Mouse (Mus musculus) megakaryocyte, embryonic 14.5 days (primary cell): ENCODE measurements around the gene Fam19a4. TPM values are rescaled to one million over a fixed set of nuclear protein-coding genes. Genes with fewer than 3 reads are reported as not detected.
"Not testable (repeated sequence)": the region's sequence is repeated elsewhere in the genome, so short reads cannot be mapped to it uniquely, and the experiment has no call there.

ENCODE experiments used
- H3K27me3 ChIP-seq: replicated peaks from 2 replicates; pipeline ENCODE3; 2012; ENCODE audit warnings: inconsistent platforms
- H3K36me3 ChIP-seq: replicated peaks from 2 replicates; pipeline ENCODE3; 2012; ENCODE audit warnings: low read length, inconsistent platforms, mixed read lengths
- H3K4me1 ChIP-seq: 2 replicates; pipeline ENCODE4 v1.6.1; 2012; ENCODE audit warnings: inconsistent platforms
- H3K4me3 ChIP-seq: replicated peaks from 2 replicates; pipeline ENCODE3; 2012; ENCODE audit warnings: moderate library complexity, mild to moderate bottlenecking, inconsistent platforms
- H3K9me3 ChIP-seq: 2 replicates; pipeline ENCODE4 v1.6.1; 2012; ENCODE audit warnings: inconsistent platforms
- FLI1 ChIP-seq: IDR thresholded peaks from 2 replicates; pipeline ENCODE4 v1.6.1; 2012; ENCODE audit warnings: low read length, inconsistent platforms, mixed read lengths
- GATA1 ChIP-seq: IDR thresholded peaks from 3 replicates; pipeline ENCODE4 v1.6.1; 2012; ENCODE audit warnings: mixed read lengths, low read length, inconsistent platforms, borderline replicate concordance
- polyA plus RNA-seq: library from polyadenylated mRNA; stranded (reverse); fragments of >175 nt; gene quantifications from 2 replicates; pipeline ENCODE4 v1.2.3, GENCODE M21; 2012; ENCODE audit warnings: low replicate concordance; ENCODE audit not compliant: insufficient read depth

The Fam19a4 gene
- polyA plus RNA-seq, 1 experiment, result not detected

DNA sequence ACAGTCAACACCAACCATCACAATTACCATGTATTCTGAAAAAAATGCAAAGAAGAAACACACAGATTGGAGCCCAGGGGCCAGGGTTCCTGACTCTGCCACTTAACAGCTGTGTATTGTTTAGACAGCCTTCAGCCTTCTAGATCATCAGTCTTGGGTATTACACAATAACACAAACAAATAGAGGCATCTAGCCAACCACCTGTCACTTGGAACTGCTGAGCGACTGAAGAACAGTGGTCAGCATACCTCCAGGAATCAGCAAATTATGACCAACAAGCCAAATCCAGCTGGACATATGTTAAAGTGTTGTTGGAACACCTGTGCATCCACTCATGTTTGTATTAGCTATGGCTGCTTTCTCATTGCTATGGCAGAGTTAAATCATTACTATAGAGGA lies 82.7 kb downstream of the Fam19a4 start:
- TF ChIP-seq GATA1, result no peak
- no peak for TF ChIP-seq FLI1
- Histone ChIP-seq H3K27me3 (no peaks in the 10 kb centered on the region), H3K4me3 (no peak overlapping the region), H3K36me3 (no peaks in the 10 kb centered on the region), H3K9me3 (no peaks in the 10 kb centered on the region), H3K4me1 (no peaks in the 10 kb centered on the region)

DNA sequence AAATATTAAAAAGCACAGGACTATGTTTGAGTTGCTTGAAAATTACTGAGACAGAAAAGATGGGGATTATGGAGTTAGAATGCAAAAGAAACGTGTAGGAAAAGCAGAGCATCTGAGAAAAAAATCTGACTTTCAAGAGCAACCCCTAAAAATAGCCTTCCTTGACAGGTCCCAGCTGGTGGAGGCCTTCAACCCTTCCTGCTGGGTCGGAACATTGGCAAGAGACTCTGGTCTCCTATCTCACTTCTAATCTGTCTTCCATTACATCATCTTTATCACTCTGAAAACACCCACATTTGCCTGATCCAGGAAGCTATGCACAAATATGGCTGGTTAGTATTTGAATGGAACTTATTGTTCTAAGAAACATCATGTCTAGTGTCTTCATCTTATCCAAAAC lies 115.4 kb downstream of the Fam19a4 start:
- Histone ChIP-seq H3K9me3 (no peaks in the 10 kb centered on the region), H3K36me3 (no peaks in the 10 kb centered on the region), H3K4me1 (no peaks in the 10 kb centered on the region), H3K27me3 (no peaks in the 10 kb centered on the region), H3K4me3 (no peak overlapping the region)
- TF ChIP-seq FLI1 (no peak), GATA1 (no peak)

DNA sequence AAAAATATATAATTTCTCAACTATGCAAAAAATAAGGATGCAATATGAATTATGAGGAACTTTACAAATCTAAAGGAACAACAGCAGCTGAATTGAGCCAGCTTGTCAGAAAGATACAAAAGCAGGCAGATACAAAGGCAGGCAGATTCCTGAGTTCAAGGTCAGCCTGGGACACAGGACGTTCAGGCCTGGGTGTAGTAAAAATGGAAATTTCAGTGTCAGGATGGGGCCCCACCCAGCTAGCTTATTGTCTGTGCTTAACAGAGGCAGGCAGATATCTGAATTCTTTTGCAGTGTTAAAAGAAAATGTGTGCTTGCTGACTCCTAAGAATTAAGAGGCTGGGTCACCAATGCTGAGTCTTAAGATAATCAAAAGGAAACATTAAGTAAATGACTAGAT lies 124.4 kb downstream of the Fam19a4 start:
- H3K4me3 ChIP-seq, result no peak overlapping the region
- TF ChIP-seq GATA1, result no peak
- TF ChIP-seq FLI1, result no peak
- H3K27me3 ChIP-seq, result no peaks in the 10 kb centered on the region
- H3K36me3 ChIP-seq, result no peaks in the 10 kb centered on the region
- H3K4me1 ChIP-seq, result no peaks in the 10 kb centered on the region
- peaks cover 5% of the 10 kb centered on the region; the same call in 1 of the 2 replicates for H3K9me3 ChIP-seq

DNA sequence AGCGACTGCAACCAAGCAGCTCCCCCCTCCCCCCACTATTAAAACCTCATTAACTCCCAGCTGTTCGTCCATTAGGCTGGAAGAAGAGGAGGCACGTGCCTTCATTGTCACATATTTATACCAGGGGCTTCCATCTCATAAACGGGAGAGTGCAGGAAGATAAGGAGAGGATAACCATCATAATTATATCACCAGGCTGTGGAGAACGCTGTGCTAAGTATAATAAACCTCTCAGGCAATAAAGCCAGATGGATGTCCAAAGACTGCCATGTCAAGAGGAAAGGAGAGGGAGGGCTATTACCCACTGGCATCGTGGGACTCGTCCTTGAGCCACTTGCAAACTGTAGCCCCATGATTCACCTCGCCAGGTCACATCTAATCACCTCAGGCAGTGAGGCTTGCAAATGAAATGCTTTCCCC lies 151.1 kb downstream of the Fam19a4 start:
- Histone ChIP-seq H3K27me3 (no peaks in the 10 kb centered on the region), H3K36me3 (no peaks in the 10 kb centered on the region), H3K4me1 (no peaks in the 10 kb centered on the region), H3K9me3 (no peaks in the 10 kb centered on the region), H3K4me3 (no peak overlapping the region)
- no peak for TF ChIP-seq FLI1
- no peak for TF ChIP-seq GATA1

DNA sequence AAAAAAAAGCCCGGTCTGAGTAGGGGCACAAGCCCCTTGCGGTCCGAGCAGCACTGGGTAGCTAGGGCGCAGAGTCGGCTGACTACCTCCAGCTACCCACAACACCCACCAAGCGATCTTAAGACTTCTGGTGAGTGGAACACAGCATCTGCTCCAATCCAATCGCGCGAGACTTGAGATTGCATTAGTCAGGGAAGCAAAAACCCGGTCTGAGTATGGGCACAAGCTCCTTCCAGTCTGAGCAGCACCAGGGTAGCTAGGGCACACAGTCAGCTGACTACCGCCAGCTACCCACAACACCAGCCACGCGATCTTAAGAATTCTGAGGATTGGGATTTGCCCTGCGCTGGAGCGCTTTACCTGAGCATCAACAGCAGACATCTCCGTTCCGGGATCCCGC lies 183.1 kb downstream of the Fam19a4 start:
- not testable (repeated sequence) for H3K9me3 ChIP-seq, H3K4me3 ChIP-seq, H3K36me3 ChIP-seq, H3K27me3 ChIP-seq, H3K4me1 ChIP-seq

DNA sequence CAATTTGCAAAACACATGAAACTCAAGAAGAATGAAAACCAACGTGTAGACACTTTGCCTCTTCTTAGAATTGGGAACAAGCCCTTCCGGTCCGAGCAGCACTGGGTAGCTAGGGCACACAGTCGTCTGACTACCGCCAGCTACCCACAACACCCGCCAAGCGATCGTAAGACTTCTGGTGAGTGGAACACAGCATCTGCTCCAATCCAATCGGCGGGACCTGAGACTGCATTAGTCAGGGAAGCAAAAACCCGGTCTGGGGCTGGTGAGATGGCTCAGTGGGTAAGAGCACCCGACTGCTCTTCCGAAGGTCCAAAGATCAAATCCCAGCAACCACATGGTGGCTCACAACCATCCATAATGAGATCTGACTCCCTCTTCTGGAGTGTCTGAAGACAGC lies 183.6 kb downstream of the Fam19a4 start:
- H3K36me3 ChIP-seq, H3K9me3 ChIP-seq, H3K4me1 ChIP-seq, H3K27me3 ChIP-seq, H3K4me3 ChIP-seq: not testable (repeated sequence)

DNA sequence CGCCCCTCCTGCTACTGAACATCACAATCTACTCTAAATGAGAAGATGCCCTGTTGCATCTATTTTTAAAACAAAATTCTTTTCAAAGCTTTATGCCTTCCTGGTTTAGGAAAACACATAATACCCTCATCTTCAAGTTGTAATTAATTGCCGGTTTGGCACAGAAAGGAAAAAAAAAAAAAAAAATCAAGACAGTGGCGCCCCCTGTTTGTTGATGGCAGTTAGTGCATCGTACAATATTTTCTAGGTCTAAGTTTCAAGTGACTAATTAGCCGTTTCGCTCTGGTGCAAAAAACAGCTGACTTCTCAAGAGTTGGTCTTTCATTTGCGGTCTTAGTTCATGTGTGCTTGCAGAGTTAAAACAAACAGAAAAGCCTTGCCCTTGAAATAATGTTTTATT lies 207.1 kb downstream of the Fam19a4 start:
- Histone ChIP-seq H3K4me3 (no peak overlapping the region), H3K27me3 (no peaks in the 10 kb centered on the region), H3K36me3 (no peaks in the 10 kb centered on the region), H3K9me3 (no peaks in the 10 kb centered on the region), H3K4me1 (no peaks in the 10 kb centered on the region)
- no peak for TF ChIP-seq FLI1
- TF ChIP-seq GATA1, result no peak

DNA sequence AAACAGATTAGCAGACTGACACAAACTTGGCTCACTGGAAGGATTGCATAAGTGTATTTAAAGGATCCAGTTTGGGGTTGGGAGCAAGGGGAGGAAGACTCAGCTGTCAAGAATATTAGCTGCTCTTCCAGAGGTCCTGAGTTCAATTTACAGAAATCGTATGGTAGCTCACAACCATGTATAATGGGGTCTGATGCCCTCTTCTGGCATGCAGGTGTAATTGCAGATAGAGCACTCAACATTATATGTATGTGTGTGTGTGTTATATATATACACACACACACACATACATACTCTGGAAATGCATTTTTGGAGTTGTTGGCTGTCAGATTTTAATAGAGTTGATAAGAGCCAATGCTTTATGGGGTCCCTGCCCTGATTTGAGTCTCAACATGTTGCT lies 216.3 kb downstream of the Fam19a4 start:
- H3K27me3 ChIP-seq, result no peaks in the 10 kb centered on the region
- no peaks in the 10 kb centered on the region for H3K9me3 ChIP-seq
- no peak for TF ChIP-seq GATA1
- TF ChIP-seq FLI1, result no peak
- H3K4me3 ChIP-seq, result no peak overlapping the region
- no peaks in the 10 kb centered on the region for H3K4me1 ChIP-seq
- H3K36me3 ChIP-seq, result no peaks in the 10 kb centered on the region

DNA sequence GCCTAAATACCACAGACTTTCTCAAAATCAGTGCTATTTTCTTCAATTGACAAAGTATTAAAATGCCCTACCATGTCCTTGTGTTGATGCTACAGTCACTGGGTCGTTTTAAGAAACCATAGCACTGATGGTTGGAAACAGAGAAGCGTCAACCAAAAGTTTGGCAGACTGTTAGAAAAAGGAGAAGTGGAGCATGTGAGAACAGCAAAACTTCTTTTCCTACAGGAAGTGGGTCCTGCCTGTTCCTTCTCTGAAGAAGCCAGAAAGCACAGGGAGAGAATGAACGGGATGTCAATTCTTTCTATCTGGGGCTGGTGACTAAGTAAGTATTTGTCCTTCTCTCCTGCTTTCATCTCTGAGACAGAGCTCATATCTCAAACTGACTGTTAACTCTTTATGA lies 219.6 kb downstream of the Fam19a4 start:
- H3K9me3 ChIP-seq, result no peaks in the 10 kb centered on the region
- H3K36me3 ChIP-seq, result no peaks in the 10 kb centered on the region
- TF ChIP-seq GATA1, result no peak
- TF ChIP-seq FLI1, result no peak

DNA sequence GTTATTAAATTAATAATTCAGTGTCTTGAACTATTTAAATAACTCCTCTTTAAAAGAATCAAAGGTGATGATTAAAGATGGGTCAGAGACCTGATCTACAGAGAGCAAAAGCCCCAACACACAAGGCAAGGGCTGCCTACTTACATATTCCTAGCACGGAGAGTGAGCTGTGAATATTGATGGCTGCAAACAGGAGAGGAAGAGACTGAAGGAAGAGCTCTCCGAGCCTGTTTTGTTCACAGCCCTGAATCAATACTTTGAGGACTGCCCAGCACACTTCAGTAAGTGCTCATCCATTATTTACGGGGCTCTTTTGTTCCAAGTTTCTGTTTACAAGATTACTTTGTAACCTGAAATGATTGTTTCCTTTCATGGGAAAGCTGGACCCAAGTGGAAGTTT lies 233.6 kb downstream of the Fam19a4 start:
- H3K27me3 ChIP-seq, result no peaks in the 10 kb centered on the region
- no peaks in the 10 kb centered on the region for H3K36me3 ChIP-seq
- H3K4me1 ChIP-seq, result no peaks in the 10 kb centered on the region
- H3K9me3 ChIP-seq, result no peaks in the 10 kb centered on the region
- TF ChIP-seq GATA1 (no peak), FLI1 (no peak)
- H3K4me3 ChIP-seq, result no peak overlapping the region

More for the DNA sequence above, 219.6 kb downstream of the Fam19a4 start:
- no peaks in the 10 kb centered on the region for H3K4me1 ChIP-seq
- H3K27me3 ChIP-seq, result no peaks in the 10 kb centered on the region
- no peak overlapping the region for H3K4me3 ChIP-seq

DNA sequence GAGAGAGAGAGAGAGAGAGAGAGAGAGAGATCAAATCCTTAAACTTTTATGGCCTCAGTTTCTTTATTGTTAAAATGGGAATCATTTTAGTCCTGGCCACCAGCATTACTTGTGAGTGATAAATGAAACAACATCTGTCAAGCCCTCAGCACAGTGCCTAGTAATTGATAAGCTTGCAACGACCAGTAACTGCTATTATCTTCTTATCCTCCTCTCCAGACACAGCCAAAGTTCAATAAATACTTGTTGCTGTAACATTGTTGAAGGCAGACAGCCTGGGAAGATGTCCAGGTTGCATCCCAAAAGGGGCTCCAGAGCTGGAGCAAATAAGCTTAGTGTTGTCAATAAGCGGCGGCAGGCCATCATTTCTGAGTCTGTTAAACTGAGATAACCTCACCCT lies 257.2 kb downstream of the Fam19a4 start:
- no peaks in the 10 kb centered on the region for H3K36me3 ChIP-seq
- no peaks in the 10 kb centered on the region for H3K4me1 ChIP-seq
- H3K27me3 ChIP-seq, result no peaks in the 10 kb centered on the region
- no peak for TF ChIP-seq FLI1
- no peak overlapping the region for H3K4me3 ChIP-seq
- 0 out of 2 replicates have a peak, but pooled peaks cover 3% of the 10 kb centered on the region for H3K9me3 ChIP-seq
